Mouse (Mus musculus) neural tube, embryonic 15.5 days (tissue): Measurements from ENCODE around the gene Mob1b. TPM values are rescaled to one million over a fixed set of nuclear protein-coding genes. Genes with fewer than 3 reads are reported as not detected.

ENCODE experiments used
- ATAC-seq: fragments of 200-750 bp; cut with Nextera tagmentation; 2 replicates; pipeline ENCODE4 v1.8.0; 2017; ENCODE audit warnings: mild to moderate bottlenecking, moderate TSS enrichment, moderate library complexity; ENCODE audit not compliant: low FRiP score
- H3K27ac ChIP-seq: fragments of 300-500 bp; sonication (generic); replicated peaks from 2 replicates; pipeline ENCODE4 v1.5.1; 2015; ENCODE audit warnings: mild to moderate bottlenecking, inconsistent platforms
- H3K27me3 ChIP-seq: fragments of 300-500 bp; sonication (generic); replicated peaks from 2 replicates; pipeline ENCODE4 v1.6.1; 2015; ENCODE audit warnings: inconsistent platforms
- H3K36me3 ChIP-seq: fragments of 300-500 bp; sonication (generic); 2 replicates; pipeline ENCODE4 v1.6.1; 2015; ENCODE audit warnings: inconsistent platforms
- H3K4me1 ChIP-seq: fragments of 300-500 bp; sonication (generic); 2 replicates; pipeline ENCODE4 v1.6.1; 2015; ENCODE audit warnings: inconsistent platforms
- H3K4me2 ChIP-seq: fragments of 300-500 bp; sonication (generic); 2 replicates; pipeline ENCODE4 v1.6.1; 2015; ENCODE audit warnings: inconsistent platforms, mild to moderate bottlenecking, moderate library complexity
- H3K4me3 ChIP-seq: fragments of 300-500 bp; sonication (generic); replicated peaks from 2 replicates; pipeline ENCODE4 v1.5.1; 2015; ENCODE audit warnings: mild to moderate bottlenecking, inconsistent platforms
- H3K9ac ChIP-seq: fragments of 300-500 bp; sonication (generic); replicated peaks from 2 replicates; pipeline ENCODE4 v1.6.1; 2015; ENCODE audit warnings: mild to moderate bottlenecking, inconsistent platforms
- H3K9me3 ChIP-seq: fragments of 300-500 bp; sonication (generic); replicated peaks from 2 replicates; pipeline ENCODE4 v1.6.1; 2016; ENCODE audit warnings: inconsistent platforms
- WGBS: fragments of 180-500 bp; shearing (Covaris S2); methylation state at CpG from one replicate; pipeline ENCODE4 v1.1.7; 2015; ENCODE audit warnings: mixed read lengths; 5-methylcytosine and 5-hydroxymethylcytosine counted together
- polyA plus RNA-seq: library from polyadenylated mRNA; unstranded; fragments of >200 nt; fragmentation: Nextera tagmentation; extraction: Ambion mirVana; gene quantifications from 2 replicates; pipeline ENCODE4 v1.2.1, GENCODE M21; 2015

Gene Mob1b
- polyA plus RNA-seq, 1 experiment from 2014 or later, result 7.8 TPM

GRCm38 (mm10) chr5:88687996-88688406, 32.7 kb upstream of the Mob1b start:
- 0 out of 2 replicates have a peak, but pooled peaks cover 3% of the 10 kb centered on the region for H3K27me3 ChIP-seq
- H3K4me1 ChIP-seq, result no peaks in the 10 kb centered on the region
- no peaks in the 10 kb centered on the region for H3K9me3 ChIP-seq
- ATAC-seq, result no peak
- 86% methylated on average over 8 of the region's 8 CpGs for WGBS
- H3K9ac ChIP-seq, result no peak overlapping the region
- H3K27ac ChIP-seq, result no peak overlapping the region
- no peaks in the 10 kb centered on the region for H3K36me3 ChIP-seq
- no peak overlapping the region for H3K4me2 ChIP-seq
- H3K4me3 ChIP-seq, result no peak overlapping the region

- Histone ChIP-seq H3K9ac (no peak overlapping the region), H3K9me3 (no peaks in the 10 kb centered on the region), H3K27ac (no peak overlapping the region), H3K27me3 (0 out of 2 replicates have a peak, but pooled peaks cover 3% of the 10 kb centered on the region), H3K4me3 (no peak overlapping the region), H3K4me2 (no peak overlapping the region), H3K4me1 (no peaks in the 10 kb centered on the region), H3K36me3 (no peaks in the 10 kb centered on the region)
- ATAC-seq, result no peak
- WGBS, result 81% methylated on average over 15 of the region's 15 CpGs
These were observed 32.0 kb upstream of the Mob1b start for GRCm38 (mm10) chr5:88688583-88689187.

GRCm38 (mm10) chr5:88689279-88689938, 31.2 kb upstream of the Mob1b start:
- no peak overlapping the region for H3K4me3 ChIP-seq
- H3K27me3 ChIP-seq, result 0 out of 2 replicates have a peak, but pooled peaks cover 3% of the 10 kb centered on the region
- 80% methylated on average over 3 of the region's 3 CpGs for WGBS
- no peak overlapping the region for H3K27ac ChIP-seq
- no peaks in the 10 kb centered on the region for H3K36me3 ChIP-seq
- no peak overlapping the region for H3K4me2 ChIP-seq
- no peaks in the 10 kb centered on the region for H3K9me3 ChIP-seq
- no peak overlapping the region for H3K9ac ChIP-seq
- 0 out of 2 replicates have a peak, but pooled peaks have one; percentile 54 for ATAC-seq
- H3K4me1 ChIP-seq, result no peaks in the 10 kb centered on the region

GRCm38 (mm10) chr5:88690681-88691505, 29.8 kb upstream of the Mob1b start:
- Histone ChIP-seq H3K9me3 (no peaks in the 10 kb centered on the region), H3K36me3 (no peaks in the 10 kb centered on the region), H3K27ac (no peak overlapping the region), H3K4me1 (no peaks in the 10 kb centered on the region), H3K4me3 (no peak overlapping the region), H3K9ac (no peak overlapping the region), H3K27me3 (no peaks in the 10 kb centered on the region), H3K4me2 (no peak overlapping the region)
- no peak for ATAC-seq
- 79% methylated on average over 10 of the region's 10 CpGs for WGBS

GRCm38 (mm10) chr5:88691506-88692095, 29.1 kb upstream of the Mob1b start:
- no peaks in the 10 kb centered on the region for H3K4me1 ChIP-seq
- H3K4me3 ChIP-seq, result no peak overlapping the region
- no peak overlapping the region for H3K9ac ChIP-seq
- ATAC-seq, result no peak
- 87% methylated on average over 6 of the region's 6 CpGs for WGBS
- no peak overlapping the region for H3K4me2 ChIP-seq
- no peaks in the 10 kb centered on the region for H3K9me3 ChIP-seq
- no peaks in the 10 kb centered on the region for H3K36me3 ChIP-seq
- H3K27ac ChIP-seq, result no peak overlapping the region
- H3K27me3 ChIP-seq, result no peaks in the 10 kb centered on the region

GRCm38 (mm10) chr5:88692586-88692985, 28.1 kb upstream of the Mob1b start:
- H3K36me3 ChIP-seq, result no peaks in the 10 kb centered on the region
- H3K9me3 ChIP-seq, result no peaks in the 10 kb centered on the region
- H3K4me3 ChIP-seq, result no peak overlapping the region
- ATAC-seq, result no peak
- H3K27ac ChIP-seq, result no peak overlapping the region
- 95% methylated on average over 4 of the region's 4 CpGs for WGBS
- no peak overlapping the region for H3K4me2 ChIP-seq
- H3K9ac ChIP-seq, result no peak overlapping the region
- no peaks in the 10 kb centered on the region for H3K4me1 ChIP-seq
- no peaks in the 10 kb centered on the region for H3K27me3 ChIP-seq

- H3K27me3 ChIP-seq, result no peaks in the 10 kb centered on the region
- no peaks in the 10 kb centered on the region for H3K9me3 ChIP-seq
- H3K4me3 ChIP-seq, result no peak overlapping the region
- no peak overlapping the region for H3K27ac ChIP-seq
- no peak overlapping the region for H3K4me2 ChIP-seq
- no peaks in the 10 kb centered on the region for H3K36me3 ChIP-seq
- no peaks in the 10 kb centered on the region for H3K4me1 ChIP-seq
- ATAC-seq, result no peak
- no peak overlapping the region for H3K9ac ChIP-seq
These were observed 27.6 kb upstream of the Mob1b start for GRCm38 (mm10) chr5:88693057-88693456.

GRCm38 (mm10) chr5:88697291-88697690, 23.4 kb upstream of the Mob1b start:
- Histone ChIP-seq H3K27me3 (no peaks in the 10 kb centered on the region), H3K36me3 (no peaks in the 10 kb centered on the region), H3K4me1 (no peaks in the 10 kb centered on the region), H3K4me2 (no peak overlapping the region), H3K4me3 (no peak overlapping the region), H3K9ac (no peak overlapping the region), H3K27ac (no peak overlapping the region), H3K9me3 (no peaks in the 10 kb centered on the region)
- 73% methylated on average over 5 of the region's 5 CpGs for WGBS
- no peak for ATAC-seq

- no peak overlapping the region for H3K4me3 ChIP-seq
- no peak overlapping the region for H3K9ac ChIP-seq
- no peak overlapping the region for H3K27ac ChIP-seq
- H3K27me3 ChIP-seq, result no peaks in the 10 kb centered on the region
- H3K4me2 ChIP-seq, result no peak overlapping the region
- ATAC-seq, result no peak
- 73% methylated on average over 4 of the region's 4 CpGs for WGBS
- H3K36me3 ChIP-seq, result no peaks in the 10 kb centered on the region
- H3K9me3 ChIP-seq, result no peaks in the 10 kb centered on the region
- no peaks in the 10 kb centered on the region for H3K4me1 ChIP-seq
These were observed 21.3 kb upstream of the Mob1b start for GRCm38 (mm10) chr5:88699251-88699913.

GRCm38 (mm10) chr5:88702041-88702440, 18.6 kb upstream of the Mob1b start:
- no peak for ATAC-seq
- WGBS, result 82% methylated on average over 4 of the region's 4 CpGs
- Histone ChIP-seq H3K27ac (no peak overlapping the region), H3K9ac (no peak overlapping the region), H3K4me1 (no peaks in the 10 kb centered on the region), H3K27me3 (no peaks in the 10 kb centered on the region), H3K4me3 (no peak overlapping the region), H3K36me3 (no peaks in the 10 kb centered on the region), H3K4me2 (no peak overlapping the region), H3K9me3 (no peaks in the 10 kb centered on the region)

GRCm38 (mm10) chr5:88703551-88703950, 17.1 kb upstream of the Mob1b start:
- no peaks in the 10 kb centered on the region for H3K27me3 ChIP-seq
- WGBS, result 77% methylated on average over 4 of the region's 4 CpGs
- no peaks in the 10 kb centered on the region for H3K9me3 ChIP-seq
- H3K27ac ChIP-seq, result no peak overlapping the region
- no peaks in the 10 kb centered on the region for H3K4me1 ChIP-seq
- no peak overlapping the region for H3K9ac ChIP-seq
- H3K36me3 ChIP-seq, result no peaks in the 10 kb centered on the region
- H3K4me3 ChIP-seq, result no peak overlapping the region
- no peak overlapping the region for H3K4me2 ChIP-seq
- ATAC-seq, result no peak
